Mouse (Mus musculus) kidney, embryonic 14.5 days (tissue): ENCODE results near the gene Tec. TPM values are rescaled to one million over a fixed set of nuclear protein-coding genes. Genes with fewer than 3 reads are reported as not detected.

Experiments used
- ATAC-seq: fragments of 200-750 bp; cut with Nextera tagmentation; 2 replicates; pipeline ENCODE4 v1.8.0; 2017; ENCODE audit warnings: moderate number of reproducible peaks, mild to moderate bottlenecking, moderate TSS enrichment, moderate library complexity; ENCODE audit not compliant: low FRiP score, low TSS enrichment
- H3K27ac ChIP-seq: fragments of 300-500 bp; sonication (generic); 2 replicates; pipeline ENCODE4 v1.5.1; 2014; ENCODE audit warnings: low read depth, mild to moderate bottlenecking, low read length, moderate library complexity, mixed read lengths
- H3K27me3 ChIP-seq: fragments of 300-500 bp; sonication (generic); 2 replicates; pipeline ENCODE4 v1.6.1; 2014; ENCODE audit warnings: mild to moderate bottlenecking, low read length; ENCODE audit not compliant: control insufficient read depth, insufficient read depth
- H3K36me3 ChIP-seq: fragments of 300-500 bp; sonication (generic); 2 replicates; pipeline ENCODE4 v1.6.1; 2014; ENCODE audit warnings: low read length, mixed read lengths; ENCODE audit not compliant: control insufficient read depth, insufficient read depth
- H3K4me1 ChIP-seq: fragments of 300-500 bp; sonication (generic); 2 replicates; pipeline ENCODE4 v1.6.1; 2014; ENCODE audit warnings: low read length, mixed read lengths; ENCODE audit not compliant: control insufficient read depth, insufficient read depth
- H3K4me2 ChIP-seq: fragments of 300-500 bp; sonication (generic); replicated peaks from 2 replicates; pipeline ENCODE4 v1.6.1; 2014; ENCODE audit warnings: low read depth, mild to moderate bottlenecking, low read length
- H3K4me3 ChIP-seq: fragments of 300-500 bp; sonication (generic); 2 replicates; pipeline ENCODE4 v1.5.1; 2014; ENCODE audit warnings: mild to moderate bottlenecking, low read length
- H3K9ac ChIP-seq: fragments of 300-500 bp; sonication (generic); 2 replicates; pipeline ENCODE4 v1.6.1; 2014; ENCODE audit warnings: low read depth, mild to moderate bottlenecking, low read length, moderate library complexity
- H3K9me3 ChIP-seq: fragments of 300-500 bp; sonication (generic); 2 replicates; pipeline ENCODE4 v1.6.1; 2016; ENCODE audit warnings: low read length; ENCODE audit not compliant: control insufficient read depth
- WGBS: fragments of 180-500 bp; shearing (Covaris S2); extraction: QIAGEN DNeasy Blood & Tissue Kit; methylation state at CpG from one replicate; pipeline ENCODE4 v1.1.7; 2014; 5-methylcytosine and 5-hydroxymethylcytosine counted together
- polyA plus RNA-seq: library from polyadenylated mRNA; unstranded; fragments of >200 nt; fragmentation: Nextera tagmentation; extraction: Ambion mirVana; gene quantifications from 2 replicates; pipeline ENCODE4 v1.2.1, GENCODE M21; 2014

Gene Tec
- polyA plus RNA-seq, 1 experiment from 2014 or later: 8.9 TPM

GRCm38 (mm10) chr5:72793309-72793850 is 74.9 kb downstream of the Tec start:
- Histone ChIP-seq H3K9me3 (no peaks in the 10 kb centered on the region), H3K4me1 (peaks cover 10% of the 10 kb centered on the region; the same call in 1 of the 2 replicates), H3K4me2 (no peak overlapping the region), H3K27ac (no peak overlapping the region), H3K4me3 (no peak overlapping the region), H3K27me3 (no peaks in the 10 kb centered on the region), H3K36me3 (no peaks in the 10 kb centered on the region), H3K9ac (no peak overlapping the region)
- ATAC-seq: no peak
- 71% methylated on average over 3 of the region's 3 CpGs for WGBS

- WGBS: 4% methylated on average over 6 of the region's 6 CpGs
- peaks cover 10% of the 10 kb centered on the region; the same call in 1 of the 2 replicates for H3K4me1 ChIP-seq
- no peaks in the 10 kb centered on the region for H3K27me3 ChIP-seq
- H3K36me3 ChIP-seq: no peaks in the 10 kb centered on the region
- ATAC-seq: peak; percentile 89
- H3K4me2 ChIP-seq: no peak overlapping the region
- H3K9me3 ChIP-seq: no peaks in the 10 kb centered on the region
- no peak overlapping the region for H3K4me3 ChIP-seq
- no peak overlapping the region for H3K9ac ChIP-seq
- H3K27ac ChIP-seq: 0 out of 2 replicates have a peak overlapping the region, but pooled peaks have one; percentile 37
Measured at GRCm38 (mm10) chr5:72791789-72792188, 76.5 kb downstream of the Tec start.

DNA sequence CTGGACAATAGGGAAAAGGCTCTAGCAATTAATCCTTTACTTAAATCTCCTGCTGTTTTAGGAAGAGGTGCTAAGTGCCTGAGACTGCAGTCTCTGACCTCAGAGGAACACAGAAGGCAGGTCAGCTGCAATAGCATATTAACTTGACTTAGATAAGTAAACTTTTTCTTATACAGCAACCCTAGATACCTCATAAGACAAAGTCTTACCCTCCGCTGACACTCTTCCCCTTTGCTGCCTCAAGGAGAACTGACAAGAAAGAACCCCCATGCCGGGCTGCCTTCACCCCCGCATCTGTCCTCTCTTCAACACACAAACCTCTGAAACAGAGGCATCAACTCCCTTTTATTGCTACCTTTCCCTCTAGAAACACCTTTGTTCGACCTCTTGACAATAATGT is 76.9 kb downstream of the Tec start:
- 25% methylated on average over 4 of the region's 4 CpGs for WGBS

GRCm38 (mm10) chr5:72785451-72785850 is 82.8 kb downstream of the Tec start:
- H3K36me3 ChIP-seq: no peaks in the 10 kb centered on the region
- no peak for ATAC-seq
- no peaks in the 10 kb centered on the region for H3K27me3 ChIP-seq
- H3K9me3 ChIP-seq: no peaks in the 10 kb centered on the region
- no peaks in the 10 kb centered on the region for H3K4me1 ChIP-seq
- H3K4me2 ChIP-seq: no peak overlapping the region
- WGBS: 43% methylated on average over 4 of the region's 4 CpGs
- H3K27ac ChIP-seq: no peak overlapping the region
- H3K9ac ChIP-seq: no peak overlapping the region
- no peak overlapping the region for H3K4me3 ChIP-seq

More for the DNA sequence above, 76.9 kb downstream of the Tec start:
- H3K4me3 ChIP-seq: no peak overlapping the region
- peaks cover 10% of the 10 kb centered on the region; the same call in 1 of the 2 replicates for H3K4me1 ChIP-seq
- no peaks in the 10 kb centered on the region for H3K9me3 ChIP-seq
- H3K36me3 ChIP-seq: no peaks in the 10 kb centered on the region
- 0 out of 2 replicates have a peak, but pooled peaks have one; percentile 15 for ATAC-seq
- H3K4me2 ChIP-seq: no peak overlapping the region
- no peak overlapping the region for H3K9ac ChIP-seq
- 0 out of 2 replicates have a peak overlapping the region, but pooled peaks have one; percentile 37 for H3K27ac ChIP-seq
- H3K27me3 ChIP-seq: no peaks in the 10 kb centered on the region

DNA sequence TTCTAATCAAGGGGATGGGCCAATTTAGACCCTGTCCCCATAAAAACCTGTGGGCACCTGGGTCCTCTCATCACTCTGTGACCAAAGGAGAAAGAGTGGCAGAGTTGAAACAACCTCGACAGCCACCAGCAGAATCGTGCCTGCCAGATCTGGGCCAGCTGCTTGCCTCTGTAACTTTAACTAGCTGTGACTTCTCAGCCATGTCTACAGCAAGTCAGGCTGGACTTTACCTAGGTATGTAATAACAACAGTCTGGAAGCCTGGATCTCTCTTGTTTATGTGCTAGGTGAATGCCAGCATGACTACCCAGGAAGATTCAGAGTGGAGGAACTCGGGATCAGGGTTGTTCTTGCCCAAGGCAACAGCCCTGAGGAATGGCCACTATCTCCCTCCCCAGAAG is 83.6 kb downstream of the Tec start:
- H3K36me3 ChIP-seq: no peaks in the 10 kb centered on the region
- H3K9ac ChIP-seq: no peak overlapping the region
- H3K27ac ChIP-seq: no peak overlapping the region
- ATAC-seq: no peak
- 33% methylated on average over 3 of the region's 3 CpGs for WGBS
- no peaks in the 10 kb centered on the region for H3K27me3 ChIP-seq
- no peak overlapping the region for H3K4me3 ChIP-seq
- H3K9me3 ChIP-seq: no peaks in the 10 kb centered on the region
- H3K4me2 ChIP-seq: no peak overlapping the region
- H3K4me1 ChIP-seq: no peaks in the 10 kb centered on the region

DNA sequence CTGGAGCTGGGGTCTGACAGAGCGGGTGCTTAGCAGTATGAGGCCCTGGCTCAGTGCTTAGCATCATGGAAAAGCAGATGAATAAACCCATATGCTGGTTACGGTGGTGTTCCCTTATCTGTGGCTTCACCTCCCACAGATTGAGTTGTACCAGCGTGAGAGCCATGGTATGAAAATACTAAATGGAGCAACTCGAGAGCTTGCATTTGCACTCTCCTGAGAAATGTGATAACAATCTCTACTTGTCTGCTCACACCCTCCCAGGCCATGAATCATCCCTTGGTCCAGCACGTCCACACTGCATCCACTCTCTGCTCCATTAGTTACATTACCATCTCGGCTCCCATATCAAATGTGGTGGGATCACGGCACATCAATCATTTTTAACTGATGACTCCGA is 84.3 kb downstream of the Tec start:
- Histone ChIP-seq H3K4me2 (no peak overlapping the region), H3K36me3 (no peaks in the 10 kb centered on the region), H3K9me3 (no peaks in the 10 kb centered on the region), H3K4me3 (no peak overlapping the region), H3K27ac (no peak overlapping the region), H3K27me3 (no peaks in the 10 kb centered on the region), H3K4me1 (no peaks in the 10 kb centered on the region), H3K9ac (no peak overlapping the region)
- WGBS: 27% methylated on average over 8 of the region's 8 CpGs
- peak; percentile 68; the same call in 1 of the 2 replicates for ATAC-seq

DNA sequence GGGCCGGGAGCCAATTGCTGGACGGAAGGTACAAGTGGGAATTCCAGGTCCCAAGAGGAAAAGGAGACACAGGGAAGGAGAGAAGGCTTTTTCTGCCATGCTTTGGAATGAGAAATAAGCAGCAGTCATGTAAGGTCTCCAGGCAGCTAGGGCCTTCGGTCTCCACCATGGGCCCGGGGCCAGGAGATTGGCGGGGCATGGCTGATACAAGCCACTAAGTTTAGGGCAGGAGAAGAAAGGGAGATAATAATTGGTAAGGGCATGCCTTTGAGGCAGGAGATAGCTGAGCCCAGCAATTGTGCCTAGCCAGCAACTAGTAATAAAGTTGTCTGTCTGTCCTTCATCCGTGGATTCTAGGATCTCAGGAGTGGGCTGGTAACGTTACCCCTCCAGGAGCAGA is 85.2 kb downstream of the Tec start:
- Histone ChIP-seq H3K4me1 (no peaks in the 10 kb centered on the region), H3K27ac (no peak overlapping the region), H3K4me2 (no peak overlapping the region), H3K36me3 (no peaks in the 10 kb centered on the region), H3K4me3 (no peak overlapping the region), H3K9ac (no peak overlapping the region), H3K9me3 (no peaks in the 10 kb centered on the region), H3K27me3 (no peaks in the 10 kb centered on the region)
- ATAC-seq: no peak
- WGBS: 85% methylated on average over 7 of the region's 7 CpGs

DNA sequence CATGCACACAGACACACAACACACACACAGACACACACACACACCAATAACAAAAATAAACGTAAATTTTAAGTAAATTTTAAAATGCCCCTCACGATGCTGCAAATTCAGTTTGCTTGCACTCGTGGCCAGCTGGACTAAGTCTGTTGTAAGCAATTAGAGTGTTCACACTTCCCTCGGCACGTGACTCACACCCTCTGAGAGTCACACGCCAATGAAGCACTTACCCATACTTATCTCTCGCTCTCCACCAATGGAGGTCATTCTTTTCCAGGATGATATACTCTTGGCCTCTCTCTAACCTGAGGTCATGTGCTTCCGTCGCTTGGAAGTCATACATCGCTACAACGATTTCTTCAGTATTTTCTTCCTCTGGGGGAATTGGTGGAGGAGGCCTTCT is 86.5 kb downstream of the Tec start:
- no peaks in the 10 kb centered on the region for H3K9me3 ChIP-seq
- 71% methylated on average over 11 of the region's 11 CpGs for WGBS
- H3K27ac ChIP-seq: no peak overlapping the region
- no peak overlapping the region for H3K4me2 ChIP-seq
- no peak overlapping the region for H3K9ac ChIP-seq
- H3K27me3 ChIP-seq: no peaks in the 10 kb centered on the region
- H3K4me1 ChIP-seq: no peaks in the 10 kb centered on the region
- H3K36me3 ChIP-seq: no peaks in the 10 kb centered on the region
- no peak for ATAC-seq
- no peak overlapping the region for H3K4me3 ChIP-seq

DNA sequence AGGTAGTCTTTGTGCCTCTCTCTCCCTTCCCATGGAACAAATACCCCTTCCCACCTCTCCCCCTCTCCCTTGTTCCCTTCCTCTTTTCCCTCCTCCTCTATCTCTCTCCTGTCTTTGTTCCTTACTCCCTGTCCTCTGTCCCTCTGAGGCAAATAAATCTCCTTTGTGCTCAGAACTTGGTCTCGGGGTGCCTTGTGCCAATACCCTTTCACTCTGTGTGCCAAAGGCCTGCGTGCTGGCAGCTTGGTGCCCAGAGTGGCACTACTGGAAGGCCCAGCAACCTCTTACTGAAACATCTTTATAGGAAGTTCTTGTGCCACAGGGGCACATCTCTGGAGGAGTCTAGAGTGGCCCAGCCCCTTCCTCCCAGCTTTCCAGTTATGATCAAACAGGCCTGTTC is 91.7 kb downstream of the Tec start:
- Histone ChIP-seq H3K9me3 (no peaks in the 10 kb centered on the region), H3K36me3 (no peaks in the 10 kb centered on the region), H3K4me1 (no peaks in the 10 kb centered on the region), H3K9ac (no peak overlapping the region), H3K4me3 (no peak overlapping the region), H3K4me2 (no peak overlapping the region), H3K27ac (no peak overlapping the region), H3K27me3 (no peaks in the 10 kb centered on the region)
- 88% methylated on average over 2 of the region's 2 CpGs for WGBS
- ATAC-seq: no peak
